Mouse (Mus musculus): ENCODE measurements around the gene C1rl. TPM values are rescaled to one million over a fixed set of nuclear protein-coding genes. Genes with fewer than 3 reads are reported as not detected.
"Not testable (repeated sequence)": the region's sequence is repeated elsewhere in the genome, so short reads cannot be mapped to it uniquely, and the experiment has no call there.

The C1rl gene
- polyA plus RNA-seq, 1 experiment from 2014 or later: 0.11 TPM

GRCm38 (mm10) chr6:124511936-124512335, 19.0 kb downstream of the C1rl start:
- no peaks in the 10 kb centered on the region for H3K9me3 ChIP-seq (ENCODE audit: control insufficient read depth, low read length)

GRCm38 (mm10) chr6:124512355-124512836, 19.5 kb downstream of the C1rl start, which contains the start of gene C1ra:
TSS of gene C1ra (plus strand) at chr6:124512405.
- no peak within 1 kb of the TSS for H3K4me3 ChIP-seq (replicated peaks; ENCODE audit: low read length)
- H3K9ac ChIP-seq (replicated peaks; ENCODE audit: low read depth, low read length): no peak within 1 kb of the TSS
- no peak for ATAC-seq
- no peaks in the 10 kb centered on the region for H3K4me1 ChIP-seq (replicated peaks; ENCODE audit: control insufficient read depth, insufficient read depth, low read length)
- 7% methylated on average over 6 of the region's 6 CpGs for WGBS
- no peaks in the 10 kb centered on the region for H3K9me3 ChIP-seq (ENCODE audit: control insufficient read depth, low read length)
- H3K27me3 ChIP-seq (replicated peaks; ENCODE audit: control insufficient read depth, insufficient read depth, low read length): no peaks in the 10 kb centered on the region
- no peaks in the 10 kb centered on the region for H3K36me3 ChIP-seq (ENCODE audit: control insufficient read depth, insufficient read depth)
- H3K4me2 ChIP-seq (ENCODE audit: low read length): peak within 1 kb of the TSS; percentile 32
- H3K27ac ChIP-seq (ENCODE audit: low read length): no peak within 1 kb of the TSS

More at GRCm38 (mm10) chr6:124511936-124512335, 19.0 kb downstream of the C1rl start:
- Histone ChIP-seq H3K4me2 (ENCODE audit: low read length) (no peak overlapping the region), H3K27ac (ENCODE audit: low read length) (no peak overlapping the region), H3K4me3 (replicated peaks; ENCODE audit: low read length) (no peak overlapping the region), H3K4me1 (replicated peaks; ENCODE audit: control insufficient read depth, insufficient read depth, low read length) (no peaks in the 10 kb centered on the region), H3K36me3 (ENCODE audit: control insufficient read depth, insufficient read depth) (no peaks in the 10 kb centered on the region), H3K27me3 (replicated peaks; ENCODE audit: control insufficient read depth, insufficient read depth, low read length) (no peaks in the 10 kb centered on the region), H3K9ac (replicated peaks; ENCODE audit: low read depth, low read length) (no peak overlapping the region)
- 70% methylated on average over 6 of the region's 6 CpGs for WGBS
- ATAC-seq: no peak

- not testable (repeated sequence) for ATAC-seq; H3K9me3 ChIP-seq (ENCODE audit: control insufficient read depth, low read length); H3K4me1 ChIP-seq (replicated peaks; ENCODE audit: control insufficient read depth, insufficient read depth, low read length); H3K27ac ChIP-seq (ENCODE audit: low read length); H3K4me2 ChIP-seq (ENCODE audit: low read length); H3K36me3 ChIP-seq (ENCODE audit: control insufficient read depth, insufficient read depth); H3K27me3 ChIP-seq (replicated peaks; ENCODE audit: control insufficient read depth, insufficient read depth, low read length); H3K4me3 ChIP-seq (replicated peaks; ENCODE audit: low read length); H3K9ac ChIP-seq (replicated peaks; ENCODE audit: low read depth, low read length)
- WGBS: 99% methylated on average over 4 of the region's 4 CpGs
Observed at GRCm38 (mm10) chr6:124517733-124518132, 24.8 kb downstream of the C1rl start.

GRCm38 (mm10) chr6:124522082-124522481, 29.2 kb downstream of the C1rl start:
- not testable (repeated sequence) for H3K4me1 ChIP-seq (replicated peaks; ENCODE audit: control insufficient read depth, insufficient read depth, low read length); H3K9me3 ChIP-seq (ENCODE audit: control insufficient read depth, low read length); H3K27ac ChIP-seq (ENCODE audit: low read length); H3K4me3 ChIP-seq (replicated peaks; ENCODE audit: low read length); H3K27me3 ChIP-seq (replicated peaks; ENCODE audit: control insufficient read depth, insufficient read depth, low read length); H3K9ac ChIP-seq (replicated peaks; ENCODE audit: low read depth, low read length); H3K36me3 ChIP-seq (ENCODE audit: control insufficient read depth, insufficient read depth); ATAC-seq; H3K4me2 ChIP-seq (ENCODE audit: low read length)
- WGBS: 68% methylated on average over 7 of the region's 7 CpGs

GRCm38 (mm10) chr6:124527881-124528280, 35.0 kb downstream of the C1rl start:
- no peaks in the 10 kb centered on the region for H3K4me1 ChIP-seq (replicated peaks; ENCODE audit: control insufficient read depth, insufficient read depth, low read length)
- H3K4me3 ChIP-seq (replicated peaks; ENCODE audit: low read length): no peak overlapping the region
- H3K27ac ChIP-seq (ENCODE audit: low read length): no peak overlapping the region
- no peaks in the 10 kb centered on the region for H3K9me3 ChIP-seq (ENCODE audit: control insufficient read depth, low read length)
- H3K9ac ChIP-seq (replicated peaks; ENCODE audit: low read depth, low read length): no peak overlapping the region
- ATAC-seq: no peak
- H3K27me3 ChIP-seq (replicated peaks; ENCODE audit: control insufficient read depth, insufficient read depth, low read length): no peaks in the 10 kb centered on the region
- WGBS: 79% methylated on average over 3 of the region's 3 CpGs
- H3K36me3 ChIP-seq (ENCODE audit: control insufficient read depth, insufficient read depth): no peaks in the 10 kb centered on the region
- H3K4me2 ChIP-seq (ENCODE audit: low read length): no peak overlapping the region

GRCm38 (mm10) chr6:124531077-124531476, 38.2 kb downstream of the C1rl start:
- WGBS: 90% methylated on average over 8 of the region's 8 CpGs
- ATAC-seq: no peak

GRCm38 (mm10) chr6:124536125-124536829, 43.4 kb downstream of the C1rl start:
- H3K27ac ChIP-seq (ENCODE audit: low read length); H3K9me3 ChIP-seq (ENCODE audit: control insufficient read depth, low read length); ATAC-seq; H3K9ac ChIP-seq (replicated peaks; ENCODE audit: low read depth, low read length); H3K27me3 ChIP-seq (replicated peaks; ENCODE audit: control insufficient read depth, insufficient read depth, low read length); H3K4me1 ChIP-seq (replicated peaks; ENCODE audit: control insufficient read depth, insufficient read depth, low read length); H3K4me3 ChIP-seq (replicated peaks; ENCODE audit: low read length); H3K36me3 ChIP-seq (ENCODE audit: control insufficient read depth, insufficient read depth); H3K4me2 ChIP-seq (ENCODE audit: low read length): not testable (repeated sequence)
- WGBS: 81% methylated on average over 8 of the region's 8 CpGs

More at GRCm38 (mm10) chr6:124531077-124531476, 38.2 kb downstream of the C1rl start:
- H3K4me1 ChIP-seq (replicated peaks; ENCODE audit: control insufficient read depth, insufficient read depth, low read length): no peaks in the 10 kb centered on the region
- no peak overlapping the region for H3K9ac ChIP-seq (replicated peaks; ENCODE audit: low read depth, low read length)
- H3K4me3 ChIP-seq (replicated peaks; ENCODE audit: low read length): no peak overlapping the region
- H3K36me3 ChIP-seq (ENCODE audit: control insufficient read depth, insufficient read depth): no peaks in the 10 kb centered on the region
- H3K9me3 ChIP-seq (ENCODE audit: control insufficient read depth, low read length): no peaks in the 10 kb centered on the region
- no peak overlapping the region for H3K4me2 ChIP-seq (ENCODE audit: low read length)
- H3K27me3 ChIP-seq (replicated peaks; ENCODE audit: control insufficient read depth, insufficient read depth, low read length): no peaks in the 10 kb centered on the region
- H3K27ac ChIP-seq (ENCODE audit: low read length): no peak overlapping the region

- not testable (repeated sequence) for H3K4me1 ChIP-seq (replicated peaks; ENCODE audit: control insufficient read depth, insufficient read depth, low read length); H3K27ac ChIP-seq (ENCODE audit: low read length); H3K4me2 ChIP-seq (ENCODE audit: low read length); H3K9ac ChIP-seq (replicated peaks; ENCODE audit: low read depth, low read length); ATAC-seq; H3K27me3 ChIP-seq (replicated peaks; ENCODE audit: control insufficient read depth, insufficient read depth, low read length); H3K4me3 ChIP-seq (replicated peaks; ENCODE audit: low read length); H3K9me3 ChIP-seq (ENCODE audit: control insufficient read depth, low read length); H3K36me3 ChIP-seq (ENCODE audit: control insufficient read depth, insufficient read depth)
- WGBS: 65% methylated on average over 2 of the region's 2 CpGs
Observed at GRCm38 (mm10) chr6:124541176-124541575, 48.3 kb downstream of the C1rl start.

GRCm38 (mm10) chr6:124542284-124542683, 49.4 kb downstream of the C1rl start, which contains the start of gene C1s1:
TSS of gene C1s1 (minus strand) at chr6:124542359.
- 0% methylated on average over 1 of the region's 1 CpGs for WGBS
- H3K27ac ChIP-seq (ENCODE audit: low read length); H3K36me3 ChIP-seq (ENCODE audit: control insufficient read depth, insufficient read depth); H3K9ac ChIP-seq (replicated peaks; ENCODE audit: low read depth, low read length); H3K27me3 ChIP-seq (replicated peaks; ENCODE audit: control insufficient read depth, insufficient read depth, low read length); H3K9me3 ChIP-seq (ENCODE audit: control insufficient read depth, low read length); H3K4me2 ChIP-seq (ENCODE audit: low read length); ATAC-seq; H3K4me1 ChIP-seq (replicated peaks; ENCODE audit: control insufficient read depth, insufficient read depth, low read length); H3K4me3 ChIP-seq (replicated peaks; ENCODE audit: low read length): not testable (repeated sequence)
